Mouse (Mus musculus) activated CD4-positive, CD25-positive, alpha-beta regulatory T cell, adult 4 months (primary cell): Measurements from ENCODE around the gene Slc9a1. TPM values are rescaled to one million over a fixed set of nuclear protein-coding genes. Genes with fewer than 3 reads are reported as not detected.

Experiments
- ATAC-seq: one replicate; pipeline ENCODE4 v1.8.0; 2017
- polyA plus RNA-seq, 2 experiments: library from polyadenylated mRNA; unstranded; fragments of 100-300 nt; shearing (Covaris generic); gene quantifications; one replicate each; pipeline ENCODE4 v1.2.1; 2017

Slc9a1 gene
- 10 to 100 TPM; 10.4 to 11.3 TPM for polyA plus RNA-seq

GRCm38 (mm10) chr4:133369553-133370297 lies at the start of gene Slc9a1:
Gene Slc9a1 (plus strand): TSS chr4:133369706.
- peak; percentile 96 for ATAC-seq

- ATAC-seq, result no peak
Observed at GRCm38 (mm10) chr4:133328129-133328528, 41.4 kb upstream of the Slc9a1 start.

- ATAC-seq, result no peak
Observed at GRCm38 (mm10) chr4:133330296-133330695, 39.2 kb upstream of the Slc9a1 start.

- ATAC-seq, result no peak
Observed at GRCm38 (mm10) chr4:133333306-133333705, 36.2 kb upstream of the Slc9a1 start.

- no peak for ATAC-seq
Observed at GRCm38 (mm10) chr4:133337833-133338520, 31.5 kb upstream of the Slc9a1 start.

GRCm38 (mm10) chr4:133338521-133339095 lies 30.9 kb upstream of the Slc9a1 start:
- ATAC-seq, result peak; percentile 8

- peak; percentile 88 for ATAC-seq
Observed at GRCm38 (mm10) chr4:133339148-133339749, 30.3 kb upstream of the Slc9a1 start.

- ATAC-seq, result no peak
Observed at GRCm38 (mm10) chr4:133340217-133340616, 29.3 kb upstream of the Slc9a1 start.

- ATAC-seq, result no peak
Observed at GRCm38 (mm10) chr4:133344112-133344511, 25.4 kb upstream of the Slc9a1 start.

GRCm38 (mm10) chr4:133345702-133346101 lies 23.8 kb upstream of the Slc9a1 start:
- peak; percentile 49 for ATAC-seq

GRCm38 (mm10) chr4:133346577-133346976 lies 22.9 kb upstream of the Slc9a1 start:
- no peak for ATAC-seq

GRCm38 (mm10) chr4:133347624-133348023 lies 21.9 kb upstream of the Slc9a1 start:
- ATAC-seq, result no peak

GRCm38 (mm10) chr4:133348051-133348775 lies 21.3 kb upstream of the Slc9a1 start:
- no peak for ATAC-seq

- ATAC-seq, result no peak
Observed at GRCm38 (mm10) chr4:133352797-133353196, 16.7 kb upstream of the Slc9a1 start.

GRCm38 (mm10) chr4:133353367-133354365 lies 15.8 kb upstream of the Slc9a1 start, which contains the start of gene Wdtc1:
Gene Wdtc1 (minus strand): TSS chr4:133353481.
- ATAC-seq, result no peak

- ATAC-seq, result no peak
Observed at GRCm38 (mm10) chr4:133354641-133355040, 14.9 kb upstream of the Slc9a1 start.

GRCm38 (mm10) chr4:133370298-133371274 lies 1.1 kb downstream of the Slc9a1 start:
- ATAC-seq, result no peak

GRCm38 (mm10) chr4:133371621-133372277 lies 2.2 kb downstream of the Slc9a1 start:
- no peak for ATAC-seq

GRCm38 (mm10) chr4:133372278-133372665 lies 2.8 kb downstream of the Slc9a1 start:
- no peak for ATAC-seq
